Mouse (Mus musculus) c-Kit-negative CD71-positive TER-119-positive erythroid progenitor cells, embryonic 14.5 days (primary cell): ENCODE measurements around the gene Phykpl.
"Not testable (repeated sequence)": the region's sequence is repeated elsewhere in the genome, so short reads cannot be mapped to it uniquely, and the experiment has no call there.

Experiments used
- DNase-seq: peaks from one replicate; pipeline ENCODE4 v3.0.0-alpha.2; 2013; ENCODE audit warnings: low read depth, low spot score

Gene Phykpl

GRCm38 (mm10) chr11:51617693-51618092, 33.1 kb downstream of the Phykpl start:
- DNase-seq: no peak

GRCm38 (mm10) chr11:51618894-51619408, 34.4 kb downstream of the Phykpl start:
- DNase-seq: no peak

GRCm38 (mm10) chr11:51619409-51620060, 35.0 kb downstream of the Phykpl start, which contains the start of gene Nhp2:
Nhp2 (plus strand) TSS chr11:51619735.
- DNase-seq: peak; percentile 86

GRCm38 (mm10) chr11:51620084-51620483, 35.5 kb downstream of the Phykpl start:
- no peak for DNase-seq

- no peak for DNase-seq
Observed at GRCm38 (mm10) chr11:51621776-51622175, 37.2 kb downstream of the Phykpl start.

GRCm38 (mm10) chr11:51622971-51623491, 38.5 kb downstream of the Phykpl start:
- no peak for DNase-seq

- DNase-seq: no peak
Observed at GRCm38 (mm10) chr11:51625187-51625820, 40.7 kb downstream of the Phykpl start.

GRCm38 (mm10) chr11:51627425-51627824, 42.9 kb downstream of the Phykpl start:
- DNase-seq: no peak

GRCm38 (mm10) chr11:51627907-51628306, 43.4 kb downstream of the Phykpl start:
- DNase-seq: no peak

- no peak for DNase-seq
Observed at GRCm38 (mm10) chr11:51629651-51630314, 45.2 kb downstream of the Phykpl start.

- no peak for DNase-seq
Observed at GRCm38 (mm10) chr11:51632130-51632753, 47.7 kb downstream of the Phykpl start.

GRCm38 (mm10) chr11:51633200-51633599, 48.6 kb downstream of the Phykpl start:
- DNase-seq: not testable (repeated sequence)

- no peak for DNase-seq
Observed at GRCm38 (mm10) chr11:51633721-51634120, 49.2 kb downstream of the Phykpl start.

GRCm38 (mm10) chr11:51635127-51635524, 50.6 kb downstream of the Phykpl start:
- DNase-seq: no peak

- DNase-seq: peak; percentile 65
Observed at GRCm38 (mm10) chr11:51635525-51636322, 51.2 kb downstream of the Phykpl start, which contains the start of gene Rmnd5b. Rmnd5b (minus strand) TSS chr11:51635896.

- DNase-seq: peak; percentile 62
Observed at GRCm38 (mm10) chr11:51636323-51636684, 51.7 kb downstream of the Phykpl start.

GRCm38 (mm10) chr11:51637971-51638414, 53.4 kb downstream of the Phykpl start:
- DNase-seq: no peak

GRCm38 (mm10) chr11:51638497-51638896, 53.9 kb downstream of the Phykpl start:
- DNase-seq: no peak

GRCm38 (mm10) chr11:51640748-51641147, 56.2 kb downstream of the Phykpl start:
- no peak for DNase-seq

- no peak for DNase-seq
Observed at GRCm38 (mm10) chr11:51643202-51643601, 58.6 kb downstream of the Phykpl start.

GRCm38 (mm10) chr11:51643761-51644160, 59.2 kb downstream of the Phykpl start:
- no peak for DNase-seq
